Mouse (Mus musculus): ENCODE data around the gene Ddx19a.
"Not testable (repeated sequence)": the region's sequence is repeated elsewhere in the genome, so short reads cannot be mapped to it uniquely, and the experiment has no call there.

The Ddx19a gene

GRCm38 (mm10) chr8:110932444-110932843 is 65.2 kb downstream of the Ddx19a start:
- DNase-seq (ENCODE audit: low spot score), result no peak

GRCm38 (mm10) chr8:110931176-110931939 is 66.2 kb downstream of the Ddx19a start:
- DNase-seq (ENCODE audit: low spot score), result peak; percentile 86

- not testable (repeated sequence) for DNase-seq (ENCODE audit: low spot score)
These were observed 67.9 kb downstream of the Ddx19a start for GRCm38 (mm10) chr8:110929672-110930071.

GRCm38 (mm10) chr8:110929066-110929465 is 68.5 kb downstream of the Ddx19a start:
- no peak for DNase-seq (ENCODE audit: low spot score)

- DNase-seq (ENCODE audit: low spot score), result no peak
These were observed 69.2 kb downstream of the Ddx19a start for GRCm38 (mm10) chr8:110928435-110928834.

- no peak for DNase-seq (ENCODE audit: low spot score)
These were observed 70.9 kb downstream of the Ddx19a start for GRCm38 (mm10) chr8:110926690-110927089.

GRCm38 (mm10) chr8:110925691-110926140 is 71.9 kb downstream of the Ddx19a start:
- DNase-seq (ENCODE audit: low spot score), result no peak

All from lung, postnatal 25 days (tissue).